Mouse (Mus musculus): ENCODE measurements around the gene Dop1b. TPM values are rescaled to one million over a fixed set of nuclear protein-coding genes. Genes with fewer than 3 reads are reported as not detected.

Dop1b gene
- total RNA-seq, 2 experiments from 2014 or later = 21.2 to 27.4 TPM

DNA sequence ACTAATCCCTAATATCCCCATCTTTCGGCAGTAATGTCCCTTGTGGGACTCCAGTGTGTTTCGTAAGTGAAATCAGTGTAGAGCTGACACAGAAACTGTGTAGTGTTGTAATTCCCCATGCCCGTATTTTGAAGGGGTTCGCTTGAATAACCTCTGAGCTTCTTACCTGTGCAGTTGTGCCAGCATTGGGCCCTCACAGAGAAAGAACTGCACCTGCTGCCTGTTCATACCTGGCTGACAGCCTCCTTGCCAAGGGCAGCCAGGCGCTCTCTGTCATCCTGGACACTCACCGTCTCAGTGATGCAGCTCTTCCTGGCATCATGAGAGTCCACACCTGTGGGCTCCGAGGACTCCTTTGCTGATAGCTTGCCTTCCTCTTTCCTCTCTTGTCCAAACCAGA is 1.3 kb downstream of the Dop1b start:
- no peak for DNase-seq

DNA sequence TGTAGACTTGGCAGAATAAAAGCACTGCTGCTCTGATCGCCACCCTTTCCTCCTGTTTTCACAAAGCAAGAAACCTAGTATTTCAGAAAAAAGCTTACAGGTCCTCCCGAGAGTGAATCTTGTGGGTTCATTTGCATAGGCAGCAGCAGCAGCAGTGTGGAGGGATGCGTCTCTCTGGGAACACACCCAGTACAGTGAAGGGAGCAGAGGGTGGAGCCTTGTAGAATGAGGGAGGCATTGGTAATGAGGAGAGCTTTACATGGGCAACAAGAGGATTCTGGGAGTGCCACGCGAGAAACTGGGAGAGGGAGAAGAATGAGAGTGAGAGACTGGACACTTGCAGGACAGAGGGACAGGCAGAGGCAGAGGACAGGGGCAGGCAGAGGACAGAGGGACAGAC is 2.7 kb downstream of the Dop1b start:
- DNase-seq = no peak

DNA sequence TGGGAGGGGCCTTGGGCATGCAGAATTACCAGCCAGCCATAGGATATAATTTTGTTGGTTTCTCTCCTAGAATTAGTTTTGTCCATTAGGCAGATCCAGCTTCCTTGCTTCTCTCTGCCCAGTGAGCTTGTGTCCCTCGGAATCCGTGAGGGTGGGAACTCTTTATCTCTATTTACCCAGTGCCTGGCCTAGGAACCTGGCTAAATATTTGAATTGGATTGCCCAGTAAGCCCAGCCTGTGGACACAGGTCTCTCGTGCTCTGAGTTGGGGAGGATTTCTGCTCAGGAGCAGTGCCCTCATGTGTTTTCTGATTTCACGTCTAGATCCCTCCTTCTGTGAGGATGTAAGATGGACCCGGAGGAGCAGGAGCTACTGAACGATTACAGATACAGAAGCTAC is 4.1 kb downstream of the Dop1b start:
- DNase-seq = no peak

DNA sequence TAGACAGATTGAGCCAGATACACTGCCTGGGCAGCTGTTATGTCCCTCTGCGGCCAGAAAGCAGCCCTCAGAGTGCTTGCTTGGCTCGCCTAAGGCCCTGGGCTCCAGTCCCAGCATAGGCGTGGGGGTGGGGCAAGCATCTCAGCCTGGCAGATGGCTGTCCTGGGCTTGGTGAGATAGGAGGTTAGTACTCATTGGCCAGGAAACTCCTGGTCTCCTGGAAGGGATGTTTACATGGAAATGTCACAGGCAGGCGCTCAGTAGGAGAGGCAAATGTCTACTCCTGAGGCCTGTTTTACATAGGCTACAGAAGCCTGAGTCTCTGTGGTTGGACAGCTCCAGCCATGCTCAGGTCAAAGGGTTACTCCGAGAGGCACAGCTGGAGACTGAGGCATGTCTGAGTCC is 5.6 kb downstream of the Dop1b start:
- peak; percentile 87 for DNase-seq

DNA sequence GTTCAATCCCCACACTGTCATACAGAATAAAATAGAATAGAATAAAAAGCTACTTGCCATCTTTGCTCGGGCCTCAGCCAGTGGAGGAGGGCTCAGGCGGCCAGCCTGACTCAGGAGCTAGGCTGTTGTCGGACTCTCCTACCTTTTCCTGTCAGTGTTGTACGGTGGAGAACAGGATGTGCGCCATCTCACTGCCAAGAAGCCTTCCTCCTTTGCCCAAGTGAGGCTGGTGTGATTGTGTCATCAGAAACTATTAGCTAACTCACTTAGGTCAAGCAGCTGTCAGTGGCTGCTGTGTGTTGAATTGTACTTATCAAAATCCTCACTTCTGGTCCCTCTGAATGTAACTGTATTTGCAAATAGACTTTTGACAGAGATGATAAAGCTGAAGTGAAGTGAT is 10.1 kb downstream of the Dop1b start:
- peak; percentile 24 for DNase-seq

DNA sequence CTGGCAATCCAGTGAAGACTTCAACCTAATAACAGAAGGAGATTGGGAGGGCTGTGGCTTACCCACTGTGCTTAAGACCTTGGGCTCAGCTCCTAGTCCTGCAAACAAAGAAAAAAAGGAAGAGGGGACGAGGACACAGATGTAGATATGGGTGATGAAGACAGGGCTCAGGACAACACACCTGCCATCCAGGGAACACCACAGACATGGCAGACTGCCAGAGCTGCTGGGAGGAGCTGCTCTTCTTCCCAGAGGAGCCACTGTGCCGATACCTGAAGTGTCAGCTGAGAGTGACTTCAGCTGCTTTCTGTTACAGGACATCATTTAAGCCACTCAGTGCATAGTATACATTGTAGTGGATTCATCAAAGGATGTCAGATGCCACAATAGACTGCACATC is 10.8 kb downstream of the Dop1b start:
- DNase-seq = no peak

DNA sequence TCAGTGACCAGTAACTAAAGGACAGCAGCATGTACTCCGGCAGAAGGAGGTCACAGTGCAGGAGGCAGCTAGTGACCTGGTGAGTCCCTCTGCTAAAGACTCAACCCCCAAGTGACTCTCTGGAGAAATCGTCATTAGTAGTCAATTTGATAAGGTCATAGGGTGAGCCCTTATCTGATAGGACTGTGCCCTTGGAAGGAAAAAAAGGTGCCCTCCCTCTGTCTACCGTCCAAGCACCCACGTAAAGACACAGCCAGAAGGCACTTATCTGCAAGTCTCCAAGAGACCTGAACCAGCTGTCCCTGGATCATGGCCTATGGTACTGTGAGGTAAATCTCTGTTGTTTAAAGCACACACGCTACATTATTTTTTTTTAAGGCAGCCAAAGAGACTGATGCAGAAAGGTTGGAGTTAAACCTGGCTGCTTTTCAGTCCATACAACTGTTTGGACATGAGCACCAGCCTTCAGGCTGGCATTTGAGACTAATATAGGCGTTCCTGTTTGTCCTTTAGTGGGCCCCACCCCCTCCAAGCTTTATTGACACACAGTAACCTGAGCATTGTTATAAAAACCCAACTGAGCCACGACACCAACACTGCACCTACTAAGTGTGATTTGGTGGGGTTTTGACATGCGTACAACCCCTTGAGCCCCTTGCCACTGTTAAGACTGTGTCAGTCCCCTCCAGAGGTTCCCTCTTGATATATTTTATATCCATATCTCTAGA is 13.9 kb downstream of the Dop1b start:
- DNase-seq = no peak

DNA sequence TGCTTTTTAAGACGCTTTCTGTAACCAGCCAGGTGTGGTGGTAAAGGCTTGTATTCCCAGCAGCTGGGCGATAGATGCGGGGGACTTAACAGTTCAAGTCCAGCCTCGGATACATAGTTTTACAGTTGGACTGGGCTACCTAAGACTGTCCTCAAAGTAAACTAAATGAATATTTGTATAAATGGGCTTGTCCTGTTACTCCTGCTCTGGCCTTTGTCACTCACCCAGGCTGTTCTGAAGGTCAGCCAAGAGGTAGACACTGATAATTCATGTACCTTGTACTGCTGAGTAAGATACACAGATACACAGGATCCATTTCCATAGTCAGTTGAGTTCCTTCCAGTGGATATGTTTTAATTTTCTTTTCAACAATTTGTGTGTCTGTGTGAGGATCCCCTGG is 14.5 kb downstream of the Dop1b start:
- no peak for DNase-seq

DNA sequence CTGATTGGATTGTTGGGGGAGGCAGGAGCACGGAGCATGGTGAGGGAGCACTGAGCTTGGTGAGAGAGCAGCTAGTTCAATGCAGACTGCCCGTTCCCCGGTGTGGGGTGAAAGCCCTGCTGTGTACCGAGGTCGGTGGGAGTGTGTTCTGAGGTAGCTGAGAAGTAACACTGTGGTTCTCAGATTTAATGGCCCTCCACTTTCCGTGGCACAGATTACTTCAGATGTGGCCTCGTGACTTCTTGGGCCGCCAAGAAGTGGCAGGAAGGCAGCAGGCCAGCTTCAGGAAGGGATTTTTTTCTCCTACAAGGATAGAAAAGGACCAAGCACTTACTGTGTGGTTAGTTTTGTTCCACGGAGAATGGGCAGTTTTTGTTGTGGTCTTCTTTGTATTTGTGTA is 17.0 kb downstream of the Dop1b start:
- no peak for DNase-seq

DNA sequence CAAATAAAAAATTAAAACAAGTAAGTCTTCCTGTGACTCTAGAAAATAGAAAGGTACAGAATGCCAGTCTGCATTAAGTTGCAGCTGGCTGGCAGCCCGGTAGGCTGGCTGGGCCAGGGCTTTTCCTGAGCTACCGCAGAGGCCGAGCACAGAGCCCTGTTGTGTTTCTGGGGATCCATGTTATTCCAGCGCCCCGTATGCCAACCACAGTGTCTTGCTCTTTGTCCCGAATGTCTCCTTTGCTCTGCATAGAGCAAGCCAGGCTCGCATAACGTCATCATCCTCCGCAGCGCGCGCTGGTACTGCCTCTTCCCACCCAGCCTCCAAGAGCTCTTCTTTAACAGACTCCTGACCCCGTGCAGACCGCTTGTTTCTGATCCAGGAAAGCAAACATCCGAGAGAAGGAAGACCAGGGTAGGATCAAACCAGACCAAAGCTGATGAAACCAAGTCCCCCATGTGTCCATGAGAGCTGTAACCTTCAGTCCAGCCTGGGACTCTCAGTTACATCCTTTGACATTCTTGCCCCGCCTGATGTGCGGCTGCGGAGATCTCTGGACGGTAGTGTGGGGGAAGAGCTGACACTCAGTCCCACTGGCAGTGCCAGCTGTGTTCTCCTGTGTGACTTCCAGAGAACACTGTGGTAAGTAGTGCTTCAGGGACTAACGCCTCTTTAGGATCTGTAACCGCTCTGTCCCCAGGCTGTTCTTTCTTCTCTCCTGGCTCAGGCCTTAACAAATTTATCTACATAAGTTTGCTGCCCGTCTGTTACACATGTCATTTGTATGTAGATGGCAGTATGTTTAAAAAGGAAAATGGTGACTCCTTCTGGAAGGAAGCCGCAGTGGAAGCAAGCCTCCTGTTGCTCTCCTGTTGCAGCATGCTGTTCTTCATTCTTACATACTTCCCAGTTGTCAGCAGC is 18.4 kb downstream of the Dop1b start:
- peak; percentile 38 for DNase-seq

DNA sequence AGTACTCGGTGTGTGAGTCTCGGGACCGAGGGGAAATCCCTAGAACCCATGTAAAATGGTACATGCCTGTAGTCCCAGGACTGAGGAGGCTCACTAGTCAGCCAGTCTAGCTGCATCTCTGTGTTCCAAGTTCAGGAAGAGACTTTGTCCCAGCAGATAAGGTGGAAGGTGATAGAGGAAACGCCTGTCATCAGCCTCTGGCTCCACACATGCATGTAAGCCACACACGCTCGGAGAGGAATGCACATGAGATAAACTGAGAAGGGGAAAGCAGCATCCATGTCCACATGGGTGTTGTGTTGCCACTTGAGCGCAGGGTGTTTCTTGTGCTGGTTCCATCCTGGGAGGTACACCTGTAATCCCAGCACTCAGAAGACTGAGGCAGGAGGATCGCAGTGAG is 19.6 kb downstream of the Dop1b start:
- no peak for DNase-seq

DNA sequence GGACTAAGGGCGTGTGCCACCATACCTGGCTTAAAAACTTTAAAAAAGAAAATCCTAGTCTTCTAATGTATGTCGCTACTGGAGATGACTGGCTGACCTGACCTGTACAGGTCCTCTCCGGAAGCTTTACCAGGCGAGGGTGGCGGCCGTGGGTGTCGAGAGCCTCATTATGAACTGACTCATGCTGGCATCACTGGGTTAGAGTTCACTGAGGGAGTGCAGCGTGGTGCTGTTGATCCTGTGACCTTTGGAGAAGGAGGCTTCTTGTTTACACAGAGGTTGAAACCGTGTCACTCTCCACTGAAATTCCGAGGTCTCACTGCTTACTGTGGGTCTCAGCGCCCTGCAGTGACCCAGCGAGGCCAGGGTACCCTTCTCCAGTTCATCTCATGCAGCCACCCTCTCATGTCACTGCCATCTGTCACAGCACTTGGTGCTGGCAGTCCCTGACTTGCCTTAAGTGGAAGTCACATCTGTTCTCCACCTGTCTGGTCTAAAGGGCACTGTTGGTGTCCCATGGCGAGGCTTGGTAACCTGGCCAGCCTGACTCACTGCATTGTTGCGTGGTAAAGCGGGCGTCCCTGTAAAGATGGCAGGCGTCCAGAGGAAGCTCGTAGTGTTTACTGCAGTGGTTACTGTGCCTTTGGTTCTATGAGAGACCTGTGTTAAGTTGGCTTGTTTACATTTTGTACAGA is 21.3 kb downstream of the Dop1b start:
- DNase-seq = no peak

DNA sequence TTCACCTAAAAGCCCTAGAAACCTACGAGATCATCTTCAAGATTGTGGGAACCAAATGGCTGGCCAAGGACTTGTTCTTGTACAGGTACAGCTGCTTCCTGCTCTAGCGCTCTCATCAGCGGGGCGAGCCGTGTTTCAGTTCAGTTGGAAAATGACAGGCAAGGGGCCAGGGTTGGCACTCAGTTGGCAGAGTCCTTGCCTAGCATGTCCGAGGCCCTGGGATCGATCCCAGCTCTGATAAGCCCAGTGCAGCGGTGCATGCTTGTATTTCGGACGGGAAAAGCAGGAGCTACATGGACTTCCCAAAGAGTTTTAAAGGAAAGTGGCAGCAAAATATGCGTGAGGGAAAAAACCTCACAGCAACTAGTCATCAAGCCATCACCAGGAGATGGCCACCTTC is 27.5 kb downstream of the Dop1b start:
- no peak for DNase-seq

DNA sequence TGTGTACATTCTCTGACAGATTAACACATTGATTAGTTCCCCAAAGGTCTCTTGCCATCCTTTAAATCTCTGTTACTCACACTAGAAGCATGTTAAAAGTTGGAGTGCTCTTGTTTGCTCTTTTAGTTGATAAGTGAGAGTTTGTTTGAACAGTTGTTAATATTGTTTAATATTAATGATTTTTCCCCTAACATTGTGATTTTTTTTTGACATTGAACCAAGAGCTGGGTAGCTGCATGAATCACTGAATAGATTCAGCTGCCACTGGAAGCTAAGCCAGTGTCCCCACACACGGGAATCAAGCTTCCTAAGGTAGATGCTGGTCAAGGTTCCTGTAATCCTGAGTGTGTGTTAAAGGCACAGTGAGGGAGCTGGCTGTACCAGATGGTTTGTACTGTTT is 31.2 kb downstream of the Dop1b start:
- DNase-seq = no peak

DNA sequence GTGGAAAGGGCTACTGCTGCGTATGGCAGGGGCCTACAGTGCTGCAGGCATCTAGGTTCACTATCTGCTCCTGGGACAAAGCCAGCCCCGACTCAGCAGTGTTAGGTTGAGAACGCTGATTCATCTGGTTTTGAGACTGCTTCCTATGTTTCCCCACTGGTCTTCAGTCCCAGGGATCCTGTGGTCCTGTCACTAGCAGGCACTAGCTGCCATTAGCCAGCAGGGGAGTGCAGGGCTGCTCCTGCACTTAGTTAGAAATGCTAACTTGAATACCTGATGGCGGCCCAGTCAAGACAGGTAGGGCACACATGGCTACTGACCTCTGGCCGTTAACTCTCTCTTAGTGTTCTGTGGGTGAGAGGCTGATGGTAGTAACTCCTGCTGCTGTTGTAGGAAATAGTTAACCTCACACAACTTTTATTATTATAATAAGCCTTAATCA is 32.4 kb downstream of the Dop1b start:
- no peak for DNase-seq

DNA sequence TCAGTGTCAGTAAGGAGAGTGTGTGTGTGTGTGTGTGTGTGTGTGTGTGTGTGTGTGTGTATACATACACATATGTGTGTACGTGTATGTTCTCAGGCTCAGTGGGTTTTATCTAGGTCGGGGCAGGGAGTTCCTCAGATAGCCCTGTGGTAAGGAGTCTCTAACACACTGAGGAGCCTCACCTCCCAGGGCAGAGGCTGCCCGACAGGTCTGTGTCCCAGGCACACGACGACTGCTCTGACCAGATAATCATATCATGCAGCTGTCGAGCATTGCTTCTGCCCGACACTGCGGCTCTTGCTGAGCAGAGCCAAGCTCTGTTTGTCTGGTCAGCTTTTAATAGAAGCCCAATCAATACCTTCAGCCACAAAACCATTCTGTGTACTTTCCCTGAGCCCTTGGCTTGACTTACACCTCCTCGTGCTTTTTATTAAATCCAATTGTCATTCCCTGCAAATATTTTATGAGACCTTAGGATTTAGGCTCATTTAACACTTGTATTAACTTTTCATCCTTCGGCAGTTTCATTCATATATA is 33.2 kb downstream of the Dop1b start:
- DNase-seq = no peak

DNA sequence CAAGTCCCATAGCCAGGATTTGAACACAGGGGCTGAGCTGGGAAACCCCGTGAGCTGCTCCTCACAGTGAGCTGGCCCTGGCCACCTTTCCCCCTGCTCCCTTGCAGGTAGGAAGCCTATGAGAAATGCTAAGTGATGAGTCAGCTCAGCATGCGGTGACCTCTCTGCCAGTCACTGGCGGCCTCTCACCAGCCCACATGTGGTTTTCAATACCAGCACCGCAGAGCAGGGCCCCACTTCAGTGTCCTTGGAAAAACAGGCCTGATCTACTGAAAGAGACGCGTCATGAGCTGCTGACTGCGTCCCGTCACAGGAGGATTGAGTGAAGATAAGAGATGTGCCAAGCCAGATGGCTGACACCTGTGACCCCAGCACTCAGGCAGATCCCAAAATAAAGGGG is 34.7 kb downstream of the Dop1b start:
- DNase-seq = no peak

DNA sequence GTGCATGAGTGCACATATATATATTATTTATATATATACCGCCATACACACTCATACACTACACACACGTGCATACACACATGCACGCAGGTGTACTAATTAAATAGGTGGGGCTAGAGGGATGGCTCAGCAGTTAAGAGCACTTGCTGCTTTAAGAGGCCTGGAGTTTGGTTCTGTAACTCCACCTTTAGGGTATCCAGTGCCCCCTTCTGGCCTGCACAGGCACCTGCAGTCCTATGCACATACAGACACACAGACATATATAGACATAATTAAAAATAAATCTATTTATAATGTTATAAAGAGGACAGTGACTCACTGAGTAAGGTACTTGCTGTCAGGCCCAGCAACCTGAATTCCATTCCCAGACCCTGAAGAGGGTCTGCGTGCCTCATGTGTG is 35.3 kb downstream of the Dop1b start:
- peak; percentile 37 for DNase-seq

DNA sequence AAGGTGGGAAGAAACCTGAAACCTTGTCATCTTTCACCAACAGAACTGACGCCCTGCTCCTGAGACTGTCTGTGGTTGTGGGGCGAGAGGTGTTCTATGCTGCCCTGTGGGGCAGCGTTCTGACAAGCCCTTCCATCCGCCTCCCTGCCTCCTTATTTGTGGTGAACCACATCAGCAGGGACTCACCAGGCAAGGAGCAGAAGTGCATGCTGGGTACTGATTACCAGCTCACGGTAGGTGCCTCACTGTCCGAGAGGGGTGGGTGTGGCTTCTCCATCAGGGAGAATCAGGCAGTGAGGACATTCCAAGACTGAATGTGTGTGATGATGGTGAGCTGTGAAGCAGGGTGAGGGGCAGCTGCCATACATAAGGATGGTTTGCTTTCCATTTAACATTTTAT is 35.7 kb downstream of the Dop1b start:
- DNase-seq = no peak

DNA sequence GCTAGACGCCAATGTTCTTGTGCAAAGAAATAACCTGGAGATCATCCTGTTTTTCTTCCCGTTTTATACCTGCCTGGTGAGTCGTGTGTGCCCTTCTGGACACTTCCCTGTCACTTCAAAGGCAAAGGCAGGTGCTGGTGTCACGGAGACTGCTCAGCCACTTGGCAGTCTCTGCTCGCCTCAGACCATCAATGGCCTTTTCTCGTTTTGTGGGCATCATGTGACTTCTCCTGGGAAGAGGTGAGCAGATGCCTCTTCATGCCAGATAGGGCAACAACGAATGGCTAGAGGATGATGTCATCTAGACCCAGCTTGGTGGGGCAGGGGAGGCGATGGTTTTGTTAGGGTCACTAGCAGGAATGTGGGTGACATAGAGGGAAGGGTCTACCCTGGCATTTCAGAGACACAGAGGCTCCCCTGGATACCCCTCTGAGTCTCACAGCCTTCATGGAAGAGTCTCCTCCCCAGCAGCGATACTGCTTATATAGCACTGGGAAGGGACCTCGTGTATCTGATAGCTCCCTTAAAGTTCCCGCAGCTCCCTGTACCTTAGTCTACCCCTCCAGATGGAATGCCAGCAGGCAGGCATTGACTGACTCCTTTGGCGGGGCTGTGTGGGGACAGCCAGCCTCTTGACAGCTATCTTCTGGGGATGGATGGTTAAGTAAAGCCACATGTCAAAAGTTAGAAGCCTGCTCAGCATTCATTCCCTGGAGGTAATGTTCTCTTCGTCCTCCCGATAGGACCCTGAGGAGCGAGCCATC is 37.6 kb downstream of the Dop1b start:
- no peak for DNase-seq

DNA sequence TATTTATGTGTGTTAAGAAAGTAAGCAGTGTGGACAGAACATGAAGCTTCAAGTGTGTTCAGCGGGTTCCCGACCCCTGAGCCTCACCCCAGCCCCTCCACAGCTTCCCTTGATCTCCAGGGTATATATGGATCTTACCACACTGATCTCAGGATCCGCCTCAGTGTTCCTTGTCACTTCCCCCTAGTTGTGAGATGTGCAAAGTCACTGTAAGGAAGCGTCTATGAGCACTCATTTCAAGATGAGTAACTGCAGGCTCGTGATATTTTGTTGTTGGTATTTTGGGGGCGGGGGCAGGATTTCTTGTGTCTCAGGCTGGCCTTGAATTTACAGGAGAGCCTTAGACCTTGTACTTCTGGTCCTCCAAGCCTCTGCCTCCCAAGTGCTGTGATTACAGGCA is 38.8 kb downstream of the Dop1b start:
- DNase-seq = no peak

DNA sequence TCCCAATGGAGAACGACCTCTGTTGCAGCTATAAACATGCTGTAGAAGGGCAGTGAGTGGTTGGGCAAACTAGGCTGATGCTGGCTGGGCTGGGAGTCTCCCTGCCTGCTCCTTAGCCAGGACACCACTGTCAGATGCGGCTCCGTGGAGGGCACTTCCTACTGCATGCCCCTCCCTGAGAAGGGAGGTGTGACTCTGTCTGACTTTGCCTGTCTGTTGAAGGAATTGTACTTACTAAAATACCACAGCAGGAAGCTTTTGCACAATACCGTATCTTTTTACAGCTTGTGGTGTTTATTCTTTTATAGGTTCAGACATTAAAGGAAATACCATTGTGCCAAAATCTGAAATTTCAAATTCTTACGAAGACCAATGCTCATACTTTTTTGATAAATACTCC is 40.1 kb downstream of the Dop1b start:
- DNase-seq = no peak

Data from adrenal gland, postnatal 10 days (tissue).